ENCODE assay signal across 13 mouse cellular contexts in genomic region chr16:88563045-88563913, GRCm38 (mm10). TPM values are rescaled to one million over a fixed set of nuclear protein-coding genes. Genes with fewer than 3 reads are reported as not detected.
DNase-seq lines count a peak whose midpoint lies in the region; ATAC-seq and TF ChIP-seq lines count a peak whose summit lies in the region.
"Had no signal": no experiment of that assay in that cellular context is flagged by ENCODE, and none has a peak within 500 bp of the region (broad histone marks: within the 10 kb centered on the region; RNA-seq: fewer than 3 reads in every experiment).

TSS of gene Cldn8 (minus strand) at chr16:88563183.

- H3K27me3 ChIP-seq in lung, embryonic 14.5 days (ENCODE audit: insufficient read depth, low read length) = no peaks in the 10 kb centered on the region
- H3K27me3 ChIP-seq in cerebellum, adult 2 months (ENCODE audit: control insufficient read depth, insufficient read depth, low read length) = no peaks in the 10 kb centered on the region
- H3K27me3 ChIP-seq: heart, embryonic 13.5 days had no signal

- no peaks in the 10 kb centered on the region; the same call in 1 of the 2 replicates for H3K4me1 ChIP-seq in lung, embryonic 14.5 days (ENCODE audit: insufficient read depth)
- no peaks in the 10 kb centered on the region for H3K4me1 ChIP-seq in cerebellum, adult 2 months (ENCODE audit: control insufficient read depth, insufficient read depth, low read length)
- H3K4me1 ChIP-seq: heart, embryonic 13.5 days had no signal

- H3K27ac ChIP-seq in lung, embryonic 14.5 days (ENCODE audit: low read depth) = peak within 1 kb of the TSS; percentile 30; the same call in 1 of the 2 replicates
- no peak within 1 kb of the TSS for H3K27ac ChIP-seq in cerebellum, adult 2 months (ENCODE audit: insufficient read depth, low read length)
- H3K27ac ChIP-seq: heart, embryonic 13.5 days had no signal

- 58% methylated on average over 6 of the region's 6 CpGs for WGBS in lung, embryonic 14.5 days
- WGBS in cerebellum, adult 2 months = 80% methylated on average over 6 of the region's 6 CpGs

- no peak within 1 kb of the TSS for H3K4me3 ChIP-seq in lung, embryonic 14.5 days (ENCODE audit: low read depth, low read length)
- no peak within 1 kb of the TSS for H3K4me3 ChIP-seq in cerebellum, adult 2 months (replicated peaks; ENCODE audit: insufficient read depth, low read depth, low read length)
- H3K4me3 ChIP-seq: heart, embryonic 13.5 days had no signal

- H3K9ac ChIP-seq in lung, embryonic 14.5 days = no peak within 1 kb of the TSS
- H3K9ac ChIP-seq: heart, embryonic 13.5 days had no signal

- no peaks in the 10 kb centered on the region for H3K36me3 ChIP-seq in lung, embryonic 14.5 days (ENCODE audit: insufficient read depth)
- H3K36me3 ChIP-seq: heart, embryonic 13.5 days had no signal

- DNase-seq in ovary, postnatal 14 days (ENCODE audit: low spot score) = peak; percentile 39
- no peak for DNase-seq in ovary, postnatal 10 days (ENCODE audit: low spot score)
- DNase-seq in kidney, adult 8-10 months = peak; percentile 64 to 71
- DNase-seq in lung, embryonic 14.5 days = peak; percentile 60
- peak; percentile 87 for DNase-seq in urinary bladder, postnatal 14 days (ENCODE audit: low spot score)
- DNase-seq in frontal cortex, postnatal 10 days (ENCODE audit: low spot score in 2 of 2) = no peak
- DNase-seq in heart, postnatal 36 days = no peak
- no peak for DNase-seq in cerebellum, adult 2 months
- DNase-seq: cerebellum, postnatal 25 days; liver; thymus, adult 18-20 months had no signal

- intact Hi-C loops in heart, postnatal 36 days (cut with DNase I) = no loop called here

- H3K9me3 ChIP-seq in lung, embryonic 14.5 days (ENCODE audit: low read depth, low read length) = no peaks in the 10 kb centered on the region
- H3K9me3 ChIP-seq: heart, embryonic 13.5 days had no signal

- no peak for TF ChIP-seq POLR2A in cerebellum, adult 2 months (IDR thresholded peaks at IDR 0.05; ENCODE audit: borderline replicate concordance, insufficient read depth, low read length)

- no peak for TF ChIP-seq CTCF in lung, embryonic 14.5 days (IDR thresholded peaks at IDR 0.05; ENCODE audit: low read depth)
- no peak for TF ChIP-seq CTCF in cerebellum, adult 2 months (IDR thresholded peaks at IDR 0.05; ENCODE audit: borderline replicate concordance, insufficient read depth, low read depth, low read length)

- peak within 1 kb of the TSS; percentile 27 for H3K4me2 ChIP-seq in lung, embryonic 14.5 days
- H3K4me2 ChIP-seq: heart, embryonic 13.5 days had no signal

- ATAC-seq in lung, embryonic 14.5 days (ENCODE audit: insufficient read depth) = peak; percentile 80
- ATAC-seq: CD4-positive, CD25-positive, alpha-beta regulatory T cell, adult 4 months had no signal

RNA-seq across cellular contexts. Expression of gene Cldn8, which starts in this region (rescaled TPM):
- polyA plus RNA-seq in lung, embryonic 14.5 days (2014; fragmentation: Nextera tagmentation; extraction: Ambion mirVana) = 2.3 and 2.7 TPM in 2 replicates
- total RNA-seq in heart, postnatal 36 days (2021) = not detected
- not detected in 2 replicates for polyA plus RNA-seq in cerebellum, adult 2 months (2012; rRNA removed)
- polyA plus RNA-seq: CD4-positive, CD25-positive, alpha-beta regulatory T cell, adult 4 months had no signal

Comparison
In these comparisons a context has a peak if more than half of its experiments do, and no peak if none do; other contexts are left out.
1. DNase-seq: peak in ovary, postnatal 14 days (single experiment), kidney, adult 8-10 months (2 of 2), lung, embryonic 14.5 days (single experiment) and urinary bladder, postnatal 14 days (single experiment); none in ovary, postnatal 10 days (single experiment), frontal cortex, postnatal 10 days (0 of 2), heart, postnatal 36 days (0 of 2) and cerebellum, adult 2 months (0 of 2).